Mouse (Mus musculus): ENCODE data around the gene Glmp. TPM values are rescaled to one million over a fixed set of nuclear protein-coding genes. Genes with fewer than 3 reads are reported as not detected.

The Glmp gene
- total and polyA plus RNA-seq, 2 experiments from 2014 or later, result 39.2 to 109 TPM

GRCm38 (mm10) chr3:88335436-88336053 lies 10.7 kb downstream of the Glmp start:
- Histone ChIP-seq H3K27ac (ENCODE audit: low read depth, low read length) (peak overlapping the region; percentile 90), H3K9ac (replicated peaks; ENCODE audit: low read length, poor library complexity, severe bottlenecking) (peak overlapping the region; percentile 93), H3K4me1 (ENCODE audit: insufficient read depth, low read length) (peaks cover 9% of the 10 kb centered on the region; the same call in 1 of the 2 replicates), H3K4me3 (ENCODE audit: low read depth, low read length) (peak overlapping the region; percentile 78), H3K36me3 (ENCODE audit: insufficient read depth, low read length) (no peaks in the 10 kb centered on the region), H3K27me3 (ENCODE audit: insufficient read depth, low read length) (no peaks in the 10 kb centered on the region), H3K4me2 (ENCODE audit: low read depth, low read length, poor library complexity, severe bottlenecking) (peak overlapping the region; percentile 56), H3K9me3 (ENCODE audit: low read length) (no peaks in the 10 kb centered on the region)
- no peak for TF ChIP-seq CTCF (IDR thresholded peaks at IDR 0.05)
- ATAC-seq (ENCODE audit: low FRiP score) (peak; percentile 51), DNase-seq (ENCODE audit: low spot score) (no peak)
- WGBS, result 2% methylated on average over 27 of the region's 27 CpGs

GRCm38 (mm10) chr3:88336058-88337013 lies 11.5 kb downstream of the Glmp start, which contains the start of the genes Tmem79 and Smg5:
Tmem79 (minus strand) TSS chr3:88336148.
Smg5 (plus strand) TSS chr3:88336260.
- DNase-seq (ENCODE audit: low spot score) (peak; percentile 96), ATAC-seq (ENCODE audit: low FRiP score) (peak; percentile 95)
- H3K36me3 ChIP-seq (ENCODE audit: insufficient read depth, low read length), result no peaks in the 10 kb centered on the region
- H3K4me2 ChIP-seq (ENCODE audit: low read depth, low read length, poor library complexity, severe bottlenecking), result peak within 1 kb of the TSS; percentile 56
- no peaks in the 10 kb centered on the region for H3K27me3 ChIP-seq (ENCODE audit: insufficient read depth, low read length)
- peak within 1 kb of the TSS; percentile 78 for H3K4me3 ChIP-seq (ENCODE audit: low read depth, low read length)
- WGBS, result 1% methylated on average over 47 of the region's 66 CpGs
- no peak for TF ChIP-seq CTCF (IDR thresholded peaks at IDR 0.05)
- peak within 1 kb of the TSS; percentile 93 for H3K9ac ChIP-seq (replicated peaks; ENCODE audit: low read length, poor library complexity, severe bottlenecking)
- H3K4me1 ChIP-seq (ENCODE audit: insufficient read depth, low read length), result peaks cover 9% of the 10 kb centered on the region; the same call in 1 of the 2 replicates
- H3K27ac ChIP-seq (ENCODE audit: low read depth, low read length), result peak within 1 kb of the TSS; percentile 90
- H3K9me3 ChIP-seq (ENCODE audit: low read length), result no peaks in the 10 kb centered on the region

- Histone ChIP-seq H3K27ac (ENCODE audit: low read depth, low read length) (no peak overlapping the region), H3K36me3 (ENCODE audit: insufficient read depth, low read length) (peaks cover 9% of the 10 kb centered on the region; the same call in 1 of the 2 replicates), H3K4me3 (ENCODE audit: low read depth, low read length) (no peak overlapping the region; the same call in 1 of the 2 replicates), H3K9ac (replicated peaks; ENCODE audit: low read length, poor library complexity, severe bottlenecking) (no peak overlapping the region), H3K27me3 (ENCODE audit: insufficient read depth, low read length) (no peaks in the 10 kb centered on the region), H3K9me3 (ENCODE audit: low read length) (no peaks in the 10 kb centered on the region), H3K4me1 (ENCODE audit: insufficient read depth, low read length) (peaks cover 9% of the 10 kb centered on the region; the same call in 1 of the 2 replicates), H3K4me2 (ENCODE audit: low read depth, low read length, poor library complexity, severe bottlenecking) (peak overlapping the region; percentile 56)
- TF ChIP-seq CTCF (IDR thresholded peaks at IDR 0.05), result peak; percentile 3; the same call in 1 of the 2 replicates
- DNase-seq (ENCODE audit: low spot score) (no peak), ATAC-seq (ENCODE audit: low FRiP score) (no peak)
- 87% methylated on average over 11 of the region's 11 CpGs for WGBS
These were observed 12.7 kb downstream of the Glmp start for GRCm38 (mm10) chr3:88337367-88338020.

GRCm38 (mm10) chr3:88338316-88338715 lies 13.5 kb downstream of the Glmp start:
- Histone ChIP-seq H3K4me1 (ENCODE audit: insufficient read depth, low read length) (peaks cover 9% of the 10 kb centered on the region; the same call in 1 of the 2 replicates), H3K9me3 (ENCODE audit: low read length) (no peaks in the 10 kb centered on the region), H3K36me3 (ENCODE audit: insufficient read depth, low read length) (peaks cover 17% of the 10 kb centered on the region), H3K27ac (ENCODE audit: low read depth, low read length) (no peak overlapping the region), H3K4me3 (ENCODE audit: low read depth, low read length) (no peak overlapping the region), H3K27me3 (ENCODE audit: insufficient read depth, low read length) (no peaks in the 10 kb centered on the region), H3K4me2 (ENCODE audit: low read depth, low read length, poor library complexity, severe bottlenecking) (no peak overlapping the region), H3K9ac (replicated peaks; ENCODE audit: low read length, poor library complexity, severe bottlenecking) (no peak overlapping the region)
- 93% methylated on average over 7 of the region's 7 CpGs for WGBS
- DNase-seq (ENCODE audit: low spot score) (no peak), ATAC-seq (ENCODE audit: low FRiP score) (no peak)
- TF ChIP-seq CTCF (IDR thresholded peaks at IDR 0.05), result no peak

- DNase-seq (ENCODE audit: low spot score) (no peak), ATAC-seq (ENCODE audit: low FRiP score) (no peak)
- no peak overlapping the region for H3K27ac ChIP-seq (ENCODE audit: low read depth, low read length)
- H3K4me3 ChIP-seq (ENCODE audit: low read depth, low read length), result no peak overlapping the region
- TF ChIP-seq CTCF (IDR thresholded peaks at IDR 0.05), result no peak
- peaks cover 24% of the 10 kb centered on the region for H3K36me3 ChIP-seq (ENCODE audit: insufficient read depth, low read length)
- H3K4me2 ChIP-seq (ENCODE audit: low read depth, low read length, poor library complexity, severe bottlenecking), result no peak overlapping the region
- no peak overlapping the region for H3K9ac ChIP-seq (replicated peaks; ENCODE audit: low read length, poor library complexity, severe bottlenecking)
- WGBS, result 79% methylated on average over 3 of the region's 3 CpGs
- H3K9me3 ChIP-seq (ENCODE audit: low read length), result no peaks in the 10 kb centered on the region
- H3K27me3 ChIP-seq (ENCODE audit: insufficient read depth, low read length), result no peaks in the 10 kb centered on the region
- peaks cover 9% of the 10 kb centered on the region; the same call in 1 of the 2 replicates for H3K4me1 ChIP-seq (ENCODE audit: insufficient read depth, low read length)
These were observed 14.2 kb downstream of the Glmp start for GRCm38 (mm10) chr3:88339006-88339405.

Measured in midbrain, postnatal 0 days (tissue).